In genomic region chr2:30439631-30440030, GRCm38 (mm10) we compare ENCODE assay signal across 9 mouse cellular contexts. TPM values are rescaled to one million over a fixed set of nuclear protein-coding genes. Genes with fewer than 3 reads are reported as not detected.
DNase-seq lines count a peak whose midpoint lies in the region; ATAC-seq and TF ChIP-seq lines count a peak whose summit lies in the region.
"Had no signal": no experiment of that assay in that cellular context is flagged by ENCODE, and none has a peak within 500 bp of the region (broad histone marks: within the 10 kb centered on the region; RNA-seq: fewer than 3 reads in every experiment).

No protein-coding gene starts in this region.

- no peaks in the 10 kb centered on the region for H3K9me3 ChIP-seq in forebrain, embryonic 10.5 days
- no peaks in the 10 kb centered on the region for H3K9me3 ChIP-seq in forebrain, embryonic 16.5 days (ENCODE audit: control insufficient read depth, low read length)
- no peaks in the 10 kb centered on the region for H3K9me3 ChIP-seq in hindbrain, embryonic 13.5 days
- H3K9me3 ChIP-seq in midbrain, embryonic 14.5 days (ENCODE audit: control insufficient read depth, low read length): no peaks in the 10 kb centered on the region

- peak overlapping the region; percentile 97; the same call in 1 of the 2 replicates for H3K27ac ChIP-seq in forebrain, embryonic 10.5 days
- no peak overlapping the region for H3K27ac ChIP-seq in forebrain, embryonic 16.5 days (ENCODE audit: low read length)
- peak overlapping the region; percentile 98 for H3K27ac ChIP-seq in layer of hippocampus, adult 2 months
- H3K27ac ChIP-seq in hindbrain, embryonic 13.5 days: peak overlapping the region; percentile 94
- H3K27ac ChIP-seq in midbrain, embryonic 14.5 days (replicated peaks; ENCODE audit: low read depth, low read length): 0 out of 2 replicates have a peak overlapping the region, but pooled peaks have one; percentile 87

- H3K27me3 ChIP-seq in forebrain, embryonic 10.5 days (ENCODE audit: poor library complexity, severe bottlenecking): no peaks in the 10 kb centered on the region
- H3K27me3 ChIP-seq in forebrain, embryonic 16.5 days (replicated peaks; ENCODE audit: control insufficient read depth, insufficient read depth, low read length): no peaks in the 10 kb centered on the region
- no peaks in the 10 kb centered on the region for H3K27me3 ChIP-seq in hindbrain, embryonic 13.5 days
- no peaks in the 10 kb centered on the region for H3K27me3 ChIP-seq in midbrain, embryonic 14.5 days (ENCODE audit: control insufficient read depth, insufficient read depth, low read length)

- H3K4me1 ChIP-seq in forebrain, embryonic 10.5 days: peaks cover 48% of the 10 kb centered on the region
- H3K4me1 ChIP-seq in forebrain, embryonic 16.5 days (replicated peaks; ENCODE audit: control insufficient read depth, insufficient read depth, low read length): peaks cover 31% of the 10 kb centered on the region
- H3K4me1 ChIP-seq in hindbrain, embryonic 13.5 days (replicated peaks): peaks cover 50% of the 10 kb centered on the region
- peaks cover 30% of the 10 kb centered on the region for H3K4me1 ChIP-seq in midbrain, embryonic 14.5 days (ENCODE audit: control insufficient read depth, insufficient read depth, low read length)

- TF ChIP-seq CTCF in layer of hippocampus, adult 2 months (conservative IDR thresholded peaks at IDR 0.05): no peak

- peaks cover 73% of the 10 kb centered on the region for H3K36me3 ChIP-seq in forebrain, embryonic 10.5 days (replicated peaks)
- peaks cover 6% of the 10 kb centered on the region; the same call in 1 of the 2 replicates for H3K36me3 ChIP-seq in forebrain, embryonic 16.5 days (ENCODE audit: control insufficient read depth, insufficient read depth)
- H3K36me3 ChIP-seq in hindbrain, embryonic 13.5 days: peaks cover 53% of the 10 kb centered on the region
- H3K36me3 ChIP-seq in midbrain, embryonic 14.5 days (ENCODE audit: control insufficient read depth, insufficient read depth, low read length): peaks cover 57% of the 10 kb centered on the region

- ATAC-seq in forebrain, embryonic 16.5 days: no peak
- ATAC-seq in hindbrain, embryonic 13.5 days (ENCODE audit: low FRiP score): no peak
- ATAC-seq in midbrain, embryonic 14.5 days (ENCODE audit: low FRiP score, low TSS enrichment): no peak
- no peak for ATAC-seq in granulocyte monocyte progenitor cell, adult 5-6 weeks (replicated peaks; ENCODE audit: poor library complexity, severe bottlenecking)

- no peak for DNase-seq in forebrain, embryonic 10.5 days (ENCODE audit: extremely low spot score, low spot score)
- no peak for DNase-seq in layer of hippocampus, adult 2 months (ENCODE audit: low spot score in 2 of 2)
- DNase-seq in layer of hippocampus, adult 9-10 months (ENCODE audit: low spot score): no peak
- no peak for DNase-seq in midbrain, embryonic 14.5 days
- DNase-seq in frontal cortex, postnatal 36 days (ENCODE audit: low spot score in 2 of 2): no peak
- DNase-seq: right cerebral cortex, postnatal 4 days had no signal

- 92% methylated on average over 6 of the region's 6 CpGs for WGBS in forebrain, embryonic 10.5 days
- WGBS in forebrain, embryonic 16.5 days: 97% methylated on average over 6 of the region's 6 CpGs
- 96% methylated on average over 6 of the region's 6 CpGs for WGBS in hindbrain, embryonic 13.5 days
- 96% methylated on average over 6 of the region's 6 CpGs for WGBS in midbrain, embryonic 14.5 days

- no peak overlapping the region for H3K4me3 ChIP-seq in forebrain, embryonic 10.5 days
- H3K4me3 ChIP-seq in forebrain, embryonic 16.5 days (replicated peaks; ENCODE audit: low read length): no peak overlapping the region
- H3K4me3 ChIP-seq in layer of hippocampus, adult 2 months: no peak overlapping the region
- no peak overlapping the region for H3K4me3 ChIP-seq in hindbrain, embryonic 13.5 days
- no peak overlapping the region for H3K4me3 ChIP-seq in midbrain, embryonic 14.5 days (replicated peaks; ENCODE audit: low read depth, low read length)

- H3K4me2 ChIP-seq in forebrain, embryonic 16.5 days (ENCODE audit: low read length): no peak overlapping the region
- H3K4me2 ChIP-seq in hindbrain, embryonic 13.5 days: no peak overlapping the region
- H3K4me2 ChIP-seq in midbrain, embryonic 14.5 days (ENCODE audit: low read length): no peak overlapping the region

- H3K9ac ChIP-seq in forebrain, embryonic 16.5 days (replicated peaks; ENCODE audit: low read depth, low read length): no peak overlapping the region
- H3K9ac ChIP-seq in hindbrain, embryonic 13.5 days: no peak overlapping the region
- H3K9ac ChIP-seq in midbrain, embryonic 14.5 days (replicated peaks; ENCODE audit: low read length): no peak overlapping the region

RNA-seq across cellular contexts. Expression of gene Ptpa, which starts 23.8 kb away (rescaled TPM):
- polyA plus RNA-seq in forebrain, embryonic 10.5 days (2016; fragmentation: Nextera tagmentation; extraction: Ambion mirVana): 149 and 165 TPM in 2 replicates
- 146 and 163 TPM in 2 replicates for polyA plus RNA-seq in forebrain, embryonic 16.5 days (2015; fragmentation: Nextera tagmentation; extraction: Ambion mirVana)
- total RNA-seq in layer of hippocampus, adult 2 months (2021): 100 to 1,000 TPM; 152 to 168 TPM
- polyA plus RNA-seq in hindbrain, embryonic 13.5 days (2015; fragmentation: Nextera tagmentation; extraction: Ambion mirVana): 129 and 133 TPM in 2 replicates
- polyA plus RNA-seq in midbrain, embryonic 14.5 days (2014; fragmentation: Nextera tagmentation; extraction: Ambion mirVana): 86.7 and 115 TPM in 2 replicates
- 127 and 167 TPM in 2 replicates for total RNA-seq in granulocyte monocyte progenitor cell, adult 5-6 weeks (2014; fragmentation: Nextera tagmentation)
- total RNA-seq in granulocyte monocyte progenitor cell, adult 5-6 weeks (2017): 58.5 and 61.0 TPM in 2 replicates

RNA-seq across cellular contexts. Expression of gene Crat, which starts 24.0 kb away (rescaled TPM):
- polyA plus RNA-seq in forebrain, embryonic 10.5 days (2016; fragmentation: Nextera tagmentation; extraction: Ambion mirVana): 23.2 and 23.6 TPM in 2 replicates
- polyA plus RNA-seq in forebrain, embryonic 16.5 days (2015; fragmentation: Nextera tagmentation; extraction: Ambion mirVana): 21.3 and 21.4 TPM in 2 replicates
- 10 to 100 TPM; 50.9 to 51.6 TPM for total RNA-seq in layer of hippocampus, adult 2 months (2021)
- 22.1 and 24.0 TPM in 2 replicates for polyA plus RNA-seq in hindbrain, embryonic 13.5 days (2015; fragmentation: Nextera tagmentation; extraction: Ambion mirVana)
- polyA plus RNA-seq in midbrain, embryonic 14.5 days (2014; fragmentation: Nextera tagmentation; extraction: Ambion mirVana): 22.2 and 24.0 TPM in 2 replicates
- total RNA-seq in granulocyte monocyte progenitor cell, adult 5-6 weeks (2014; fragmentation: Nextera tagmentation): 18.1 and 35.3 TPM in 2 replicates
- 7.1 and 14.7 TPM in 2 replicates for total RNA-seq in granulocyte monocyte progenitor cell, adult 5-6 weeks (2017)

RNA-seq across cellular contexts. Expression of gene Ier5l, which starts 34.4 kb away (rescaled TPM):
- 1.6 and 2.0 TPM in 2 replicates for polyA plus RNA-seq in forebrain, embryonic 10.5 days (2016; fragmentation: Nextera tagmentation; extraction: Ambion mirVana)
- polyA plus RNA-seq in forebrain, embryonic 16.5 days (2015; fragmentation: Nextera tagmentation; extraction: Ambion mirVana): 1.5 and 1.8 TPM in 2 replicates
- total RNA-seq in layer of hippocampus, adult 2 months (2021): 10 to 100 TPM; 12.2 to 13.1 TPM
- polyA plus RNA-seq in hindbrain, embryonic 13.5 days (2015; fragmentation: Nextera tagmentation; extraction: Ambion mirVana): 2.1 and 2.9 TPM in 2 replicates
- polyA plus RNA-seq in midbrain, embryonic 14.5 days (2014; fragmentation: Nextera tagmentation; extraction: Ambion mirVana): 3.7 and 4.3 TPM in 2 replicates
- total RNA-seq in granulocyte monocyte progenitor cell, adult 5-6 weeks (2014; fragmentation: Nextera tagmentation): not detected in 2 replicates
- total RNA-seq in granulocyte monocyte progenitor cell, adult 5-6 weeks (2017): 0.56 and 3.2 TPM in 2 replicates

RNA-seq across cellular contexts. Expression of gene Dolpp1, which starts 47.6 kb away (rescaled TPM):
- 54.8 and 60.1 TPM in 2 replicates for polyA plus RNA-seq in forebrain, embryonic 10.5 days (2016; fragmentation: Nextera tagmentation; extraction: Ambion mirVana)
- polyA plus RNA-seq in forebrain, embryonic 16.5 days (2015; fragmentation: Nextera tagmentation; extraction: Ambion mirVana): 59.3 and 66.5 TPM in 2 replicates
- 10 to 100 TPM; 22.8 to 24.0 TPM for total RNA-seq in layer of hippocampus, adult 2 months (2021)
- polyA plus RNA-seq in hindbrain, embryonic 13.5 days (2015; fragmentation: Nextera tagmentation; extraction: Ambion mirVana): 51.2 and 53.9 TPM in 2 replicates
- polyA plus RNA-seq in midbrain, embryonic 14.5 days (2014; fragmentation: Nextera tagmentation; extraction: Ambion mirVana): 56.3 and 57.2 TPM in 2 replicates
- total RNA-seq in granulocyte monocyte progenitor cell, adult 5-6 weeks (2014; fragmentation: Nextera tagmentation): 13.4 and 17.5 TPM in 2 replicates
- 19.1 and 29.6 TPM in 2 replicates for total RNA-seq in granulocyte monocyte progenitor cell, adult 5-6 weeks (2017)
